29 mouse cellular contexts compared by ENCODE assay signal in the genomic region with DNA sequence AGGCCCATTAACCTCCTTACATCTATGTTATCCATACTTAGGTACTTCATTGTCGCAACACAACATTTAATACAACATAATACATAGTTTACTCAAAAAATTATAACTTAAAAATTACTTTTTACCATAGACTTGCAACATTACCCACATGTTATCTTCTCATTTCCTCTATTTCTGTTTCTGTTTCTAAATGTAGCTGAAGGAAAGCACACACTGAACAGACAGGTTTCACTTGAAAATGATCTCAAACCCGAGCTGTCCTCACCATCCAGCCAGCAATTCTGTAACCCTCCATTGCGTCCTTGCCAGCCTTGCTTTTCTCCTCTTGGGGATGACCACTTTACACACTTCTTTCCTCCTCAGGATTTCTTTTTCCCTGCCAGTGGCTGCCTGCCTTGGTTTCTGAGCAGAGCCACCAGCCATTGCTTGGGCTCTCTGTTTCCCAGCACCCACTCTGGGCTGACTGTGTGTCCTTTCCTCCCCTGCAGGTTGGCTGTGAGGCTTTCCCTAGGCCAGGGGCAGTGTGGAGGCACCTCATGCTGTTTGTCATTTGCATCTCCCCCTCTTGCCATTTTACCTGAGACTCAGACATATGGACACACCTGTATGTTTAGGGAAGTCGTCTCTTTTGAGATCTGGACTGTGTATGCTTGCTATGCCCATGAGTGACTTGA. TPM values are rescaled to one million over a fixed set of nuclear protein-coding genes. Genes with fewer than 3 reads are reported as not detected.
DNase-seq lines count a peak whose midpoint lies in the region; ATAC-seq lines count a peak whose summit lies in the region.
"Had no signal": no experiment of that assay in that cellular context is flagged by ENCODE, and none has a peak within 500 bp of the region (broad histone marks: within the 10 kb centered on the region; RNA-seq: fewer than 3 reads in every experiment).

No protein-coding gene starts in this region.

- no peaks in the 10 kb centered on the region for H3K27me3 ChIP-seq in heart, embryonic 12.5 days (replicated peaks)
- H3K27me3 ChIP-seq in splenic B cell, adult 2 months (ENCODE audit: control insufficient read depth, insufficient read depth, low read length, poor library complexity, severe bottlenecking) = no peaks in the 10 kb centered on the region
- H3K27me3 ChIP-seq in neural tube, embryonic 15.5 days (replicated peaks) = no peaks in the 10 kb centered on the region
- no peaks in the 10 kb centered on the region for H3K27me3 ChIP-seq in midbrain, embryonic 15.5 days (replicated peaks)
- H3K27me3 ChIP-seq: embryonic facial prominence, embryonic 13.5 days; kidney, embryonic 15.5 days; neural tube, embryonic 12.5 days had no signal

- H3K9me3 ChIP-seq in heart, embryonic 12.5 days (replicated peaks) = no peaks in the 10 kb centered on the region
- H3K9me3 ChIP-seq in neural tube, embryonic 15.5 days (replicated peaks) = no peaks in the 10 kb centered on the region
- no peaks in the 10 kb centered on the region for H3K9me3 ChIP-seq in midbrain, embryonic 15.5 days
- H3K9me3 ChIP-seq: embryonic facial prominence, embryonic 13.5 days; forebrain, embryonic 10.5 days; kidney, embryonic 15.5 days; limb, embryonic 13.5 days; midbrain, embryonic 10.5 days; neural tube, embryonic 12.5 days had no signal

- H3K4me3 ChIP-seq in heart, embryonic 12.5 days = no peak overlapping the region
- no peak overlapping the region for H3K4me3 ChIP-seq in neural tube, embryonic 15.5 days (replicated peaks)
- H3K4me3 ChIP-seq in midbrain, embryonic 15.5 days = no peak overlapping the region
- H3K4me3 ChIP-seq: embryonic facial prominence, embryonic 13.5 days; forebrain, embryonic 10.5 days; gastrocnemius, adult 2 months; kidney, embryonic 15.5 days; left cerebral cortex, adult 2 months; limb, embryonic 13.5 days; midbrain, embryonic 10.5 days; myocyte; neural tube, embryonic 12.5 days had no signal

- H3K36me3 ChIP-seq in heart, embryonic 12.5 days = no peaks in the 10 kb centered on the region
- no peaks in the 10 kb centered on the region for H3K36me3 ChIP-seq in splenic B cell, adult 2 months (ENCODE audit: control insufficient read depth, insufficient read depth, low read length, poor library complexity, severe bottlenecking)
- no peaks in the 10 kb centered on the region for H3K36me3 ChIP-seq in neural tube, embryonic 15.5 days
- no peaks in the 10 kb centered on the region for H3K36me3 ChIP-seq in midbrain, embryonic 15.5 days (replicated peaks)
- H3K36me3 ChIP-seq: embryonic facial prominence, embryonic 13.5 days; forebrain, embryonic 10.5 days; kidney, embryonic 15.5 days; limb, embryonic 13.5 days; midbrain, embryonic 10.5 days; neural tube, embryonic 12.5 days had no signal

- no peak for ATAC-seq in heart, embryonic 12.5 days (ENCODE audit: insufficient number of reproducible peaks, low FRiP score)
- ATAC-seq in megakaryocyte, adult 5-6 weeks (ENCODE audit: poor library complexity, severe bottlenecking) = peak; percentile 72
- ATAC-seq in neural tube, embryonic 15.5 days (ENCODE audit: low FRiP score) = no peak
- no peak for ATAC-seq in midbrain, embryonic 15.5 days (replicated peaks)
- ATAC-seq: CD4-positive, CD25-positive, alpha-beta regulatory T cell, adult 4 months; forebrain, embryonic 16.5 days; midbrain, embryonic 16.5 days had no signal

- H3K4me1 ChIP-seq in heart, embryonic 12.5 days (replicated peaks) = peaks cover 11% of the 10 kb centered on the region
- no peaks in the 10 kb centered on the region for H3K4me1 ChIP-seq in neural tube, embryonic 15.5 days
- no peaks in the 10 kb centered on the region for H3K4me1 ChIP-seq in midbrain, embryonic 15.5 days
- H3K4me1 ChIP-seq: forebrain, embryonic 10.5 days; midbrain, embryonic 10.5 days; neural tube, embryonic 12.5 days had no signal

- WGBS in heart, embryonic 12.5 days = 69% methylated on average over 4 of the region's 4 CpGs
- 84% methylated on average over 4 of the region's 4 CpGs for WGBS in neural tube, embryonic 15.5 days
- WGBS in midbrain, embryonic 15.5 days = 91% methylated on average over 4 of the region's 4 CpGs

- DNase-seq in heart, postnatal 4 days = no peak
- peak; percentile 8 to 17 for DNase-seq in B cell, adult 2 months
- peak; percentile 29 for DNase-seq in splenic B cell, adult 2 months (ENCODE audit: low read depth, low spot score)
- DNase-seq: adrenal gland, postnatal 36 days; cerebellum, adult 9-10 months; cerebellum, postnatal 36 days; gastrocnemius, adult 2 months; gastrocnemius, postnatal 36 days; kidney, adult 11 months; kidney, postnatal 25 days; lung, postnatal 36 days; thymus, postnatal 14 days had no signal

- no peak overlapping the region for H3K9ac ChIP-seq in heart, embryonic 12.5 days
- no peak overlapping the region for H3K9ac ChIP-seq in neural tube, embryonic 15.5 days (replicated peaks)
- H3K9ac ChIP-seq in midbrain, embryonic 15.5 days = no peak overlapping the region
- H3K9ac ChIP-seq: embryonic facial prominence, embryonic 13.5 days; hindbrain, embryonic 14.5 days; kidney, embryonic 15.5 days; limb, embryonic 13.5 days; neural tube, embryonic 12.5 days had no signal

- H3K4me2 ChIP-seq in heart, embryonic 12.5 days = no peak overlapping the region
- H3K4me2 ChIP-seq in neural tube, embryonic 15.5 days = no peak overlapping the region
- no peak overlapping the region for H3K4me2 ChIP-seq in midbrain, embryonic 15.5 days
- H3K4me2 ChIP-seq: embryonic facial prominence, embryonic 13.5 days; hindbrain, embryonic 14.5 days; kidney, embryonic 15.5 days; limb, embryonic 13.5 days; liver, embryonic 11.5 days; neural tube, embryonic 12.5 days had no signal

- H3K27ac ChIP-seq in heart, embryonic 12.5 days (ENCODE audit: poor library complexity, severe bottlenecking) = peak overlapping the region; percentile 39; the same call in 1 of the 2 replicates
- no peak overlapping the region for H3K27ac ChIP-seq in neural tube, embryonic 15.5 days (replicated peaks)
- no peak overlapping the region for H3K27ac ChIP-seq in midbrain, embryonic 15.5 days
- H3K27ac ChIP-seq: embryonic facial prominence, embryonic 13.5 days; forebrain, embryonic 10.5 days; gastrocnemius, adult 2 months; hindbrain, embryonic 14.5 days; kidney, embryonic 15.5 days; left cerebral cortex, adult 2 months; limb, embryonic 13.5 days; midbrain, embryonic 10.5 days; neural tube, embryonic 12.5 days had no signal

RNA-seq across cellular contexts. Expression of gene Hps1, which starts 60.0 kb away (rescaled TPM):
- 9.1 and 10.0 TPM in 2 replicates for polyA plus RNA-seq in heart, embryonic 12.5 days (2016; fragmentation: Nextera tagmentation; extraction: Ambion mirVana)
- total RNA-seq in heart, postnatal 4 days (2021) = 1 to 10 TPM; 3.4 to 3.5 TPM
- 10.5 and 14.2 TPM in 2 replicates for total RNA-seq in megakaryocyte, adult 5-6 weeks (2015)
- 14.3 and 23.3 TPM in 2 replicates for total RNA-seq in megakaryocyte, adult 5-6 weeks (2017)
- polyA plus RNA-seq in neural tube, embryonic 15.5 days (2015; fragmentation: Nextera tagmentation; extraction: Ambion mirVana) = 8.3 and 12.0 TPM in 2 replicates
- 11.8 and 12.6 TPM in 2 replicates for polyA plus RNA-seq in midbrain, embryonic 15.5 days (2015; fragmentation: Nextera tagmentation; extraction: Ambion mirVana)
